Mouse (Mus musculus) common myeloid progenitor, adult 5-6 weeks (primary cell): ENCODE measurements at regions not wholly inside any gene's neighbourhood (a gene's known extent, or its start where the extent isn't known, plus 50 kb on each side); places are given as distances from the start of the nearest gene placed in this dataset.

Experiments
- ATAC-seq: replicated peaks from 2 replicates; pipeline ENCODE4 v1.8.0; 2016; ENCODE audit warnings: low read depth, mild to moderate bottlenecking, moderate TSS enrichment, inconsistent platforms; ENCODE audit not compliant: poor library complexity, severe bottlenecking

DNA sequence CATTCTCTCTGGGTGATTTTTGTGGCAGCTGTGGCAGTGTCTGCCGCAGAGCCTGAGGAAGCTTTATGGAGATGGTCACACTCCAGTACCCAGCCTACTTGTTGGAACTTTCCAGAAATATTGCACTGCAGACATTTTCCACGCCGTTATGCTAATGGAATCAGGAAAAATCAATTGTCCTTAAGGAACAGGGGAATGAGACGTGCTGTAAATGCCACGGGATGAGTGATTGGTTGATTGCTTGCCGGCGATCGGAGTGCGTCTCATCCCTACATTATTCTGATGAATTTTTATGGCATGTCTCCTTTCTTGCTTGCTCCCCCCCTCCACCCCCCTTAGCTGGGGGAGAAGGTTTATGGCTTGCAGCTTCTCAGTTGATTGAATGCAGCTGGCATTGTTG lies 142.9 kb downstream of the Dmrta2 start:
- ATAC-seq, result no peak

DNA sequence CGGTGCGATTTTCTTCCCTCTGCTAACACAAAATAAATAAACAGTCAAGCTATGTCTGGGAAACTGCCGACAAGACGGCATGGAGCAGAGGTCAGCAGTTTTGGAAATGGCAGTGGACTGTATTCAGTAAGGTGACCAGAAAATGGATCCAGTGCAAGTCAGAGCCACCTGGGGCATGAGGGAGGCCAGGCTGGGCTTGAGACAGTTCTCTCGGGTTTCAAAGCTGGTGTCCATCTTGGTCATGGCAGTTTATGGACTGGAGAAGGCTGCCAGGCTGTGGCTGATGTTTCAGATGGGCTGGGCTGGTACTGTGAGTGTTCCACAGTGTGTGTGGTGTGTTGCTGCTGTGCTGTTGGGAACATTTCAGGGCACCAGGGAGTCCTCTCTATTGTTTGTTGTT lies 143.6 kb downstream of the Dmrta2 start:
- ATAC-seq, result no peak

DNA sequence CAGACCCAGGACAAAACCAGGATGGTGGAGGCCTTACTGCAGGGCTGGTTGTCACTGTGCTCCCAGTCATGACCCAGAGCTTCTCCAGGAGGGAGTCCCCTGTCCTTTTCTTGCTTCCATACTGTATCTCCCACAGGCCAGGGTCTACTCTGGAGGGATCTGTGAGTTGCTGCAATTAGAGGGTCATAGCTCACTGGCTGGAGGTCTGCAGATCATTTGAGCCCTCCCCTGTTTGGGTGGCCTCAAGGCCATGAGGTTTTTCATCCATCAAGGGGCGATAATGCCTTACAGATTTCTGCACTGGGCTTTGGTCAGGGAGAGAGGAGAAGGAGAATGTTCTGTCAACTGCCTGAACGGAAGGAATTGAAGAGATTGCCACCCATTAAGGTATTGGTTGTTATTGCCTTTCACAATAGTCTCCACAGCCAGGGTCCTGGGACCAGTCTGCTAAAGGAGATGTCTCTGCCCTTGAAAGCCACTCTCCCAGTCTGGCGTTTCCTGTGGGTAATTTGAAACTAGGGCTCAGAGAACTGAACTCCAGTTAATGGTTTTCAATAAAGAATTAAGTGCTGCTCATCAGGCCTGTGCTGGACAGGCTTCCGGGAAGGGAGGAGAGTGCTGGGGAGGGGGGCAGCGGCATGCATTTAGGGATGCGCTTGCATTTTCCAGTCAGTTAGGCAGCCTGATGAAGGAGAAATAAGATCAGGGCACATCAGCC lies 147.4 kb downstream of the Dmrta2 start:
- ATAC-seq, result no peak

DNA sequence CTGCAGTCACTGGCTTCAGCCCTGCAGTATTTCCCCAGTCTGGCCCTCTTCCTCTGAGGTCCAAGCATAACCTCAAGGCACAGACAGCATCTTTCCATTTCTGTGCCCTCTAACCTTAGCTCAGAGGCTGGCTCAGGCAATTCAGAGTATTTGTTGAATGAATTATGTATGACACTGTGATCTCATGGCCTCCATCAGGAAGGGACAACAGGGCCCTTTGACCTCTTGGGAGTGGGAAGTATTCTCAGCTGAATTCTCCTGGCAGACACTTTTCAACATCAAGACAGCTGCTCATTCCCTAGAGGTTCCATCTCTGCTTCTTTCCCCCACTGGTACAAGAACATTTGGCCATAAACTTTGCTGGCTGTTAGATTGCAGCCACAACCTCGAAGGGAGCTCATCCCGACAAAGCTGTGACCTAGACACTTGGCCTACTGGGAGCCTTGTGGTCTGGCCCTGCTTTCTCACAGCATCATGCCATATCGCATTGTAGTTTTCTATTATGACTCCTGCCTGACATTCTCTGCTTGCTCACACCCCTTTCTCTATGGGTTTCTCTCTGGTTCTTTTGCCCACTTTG lies 150.2 kb downstream of the Dmrta2 start:
- ATAC-seq, result no peak

DNA sequence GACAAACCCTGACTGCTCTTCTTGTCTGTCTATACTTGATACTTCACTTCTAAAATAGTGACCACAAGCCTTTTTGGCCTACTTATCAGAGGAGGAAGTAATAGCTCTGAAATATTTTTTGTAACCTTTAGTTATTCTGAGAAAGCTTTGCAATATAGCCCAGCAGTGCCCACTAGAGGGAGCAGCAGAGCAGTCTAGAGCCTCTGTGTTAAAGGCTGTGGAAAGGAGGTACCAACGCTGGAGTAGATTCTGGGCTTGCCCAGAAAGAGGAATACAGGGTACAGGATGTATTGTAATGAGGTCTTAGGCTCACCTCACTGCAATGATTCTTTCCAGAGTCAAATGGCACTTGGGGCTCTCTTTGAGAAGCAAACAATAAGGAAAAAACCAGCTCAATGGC lies 151.1 kb downstream of the Dmrta2 start:
- peak; percentile 79 for ATAC-seq

DNA sequence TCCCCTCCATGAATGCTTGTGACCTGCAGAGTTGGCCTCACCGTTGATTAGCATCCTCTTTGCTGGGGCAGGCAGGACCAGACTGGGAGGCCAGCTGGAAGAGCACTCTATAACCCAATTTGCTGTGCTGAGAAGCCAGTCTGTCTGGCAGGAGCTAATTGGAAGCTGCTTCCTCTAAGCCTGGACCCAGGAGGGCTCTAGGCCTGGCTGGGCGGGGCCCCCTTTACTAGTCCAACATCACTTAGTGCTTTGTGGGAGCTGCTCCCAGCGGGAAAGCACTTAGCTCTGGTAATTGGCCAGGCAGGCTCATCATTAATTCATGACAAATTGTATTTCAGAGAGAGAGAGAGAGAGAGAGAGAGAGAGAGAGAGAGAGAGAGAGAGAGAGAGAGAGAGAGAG lies 151.7 kb downstream of the Dmrta2 start:
- no peak for ATAC-seq

DNA sequence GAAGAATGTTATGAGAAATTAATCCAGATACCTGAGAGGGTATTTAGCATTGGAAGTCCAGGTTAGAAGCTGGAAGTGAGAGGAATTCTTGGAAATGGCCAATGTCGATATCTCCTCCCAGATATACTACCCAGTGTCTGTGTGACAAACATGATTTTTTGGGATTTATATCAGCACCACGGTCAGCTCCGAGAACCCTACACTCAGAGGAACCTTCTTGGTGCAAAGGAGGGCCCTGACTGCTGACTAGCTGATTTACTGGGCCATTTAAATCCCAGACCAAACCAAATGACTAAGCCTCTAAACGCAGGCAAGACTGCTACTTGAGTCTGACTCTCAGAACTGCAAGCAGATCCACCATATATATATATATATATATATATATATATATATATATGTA lies 154.2 kb downstream of the Dmrta2 start:
- ATAC-seq, result no peak

DNA sequence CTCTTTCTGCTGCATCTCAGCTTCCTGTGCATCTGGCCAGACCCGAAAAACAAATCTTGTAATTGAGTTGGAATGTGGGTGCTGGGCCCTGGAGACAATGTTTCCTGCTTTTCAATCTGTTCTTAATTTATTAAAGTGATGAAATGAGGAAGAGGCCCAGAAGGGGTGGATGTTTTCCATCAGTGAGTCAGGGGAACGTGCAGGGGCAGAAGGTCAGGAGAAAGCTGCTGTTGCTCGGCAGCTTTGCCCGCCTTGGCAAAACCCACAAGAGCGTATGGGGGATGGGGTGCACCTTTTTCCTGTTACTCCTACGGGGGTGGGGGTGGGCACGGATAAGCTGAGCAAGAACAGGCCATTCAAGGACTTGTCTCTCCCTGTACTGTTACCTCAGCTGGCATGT lies 156.2 kb downstream of the Dmrta2 start:
- ATAC-seq, result no peak

DNA sequence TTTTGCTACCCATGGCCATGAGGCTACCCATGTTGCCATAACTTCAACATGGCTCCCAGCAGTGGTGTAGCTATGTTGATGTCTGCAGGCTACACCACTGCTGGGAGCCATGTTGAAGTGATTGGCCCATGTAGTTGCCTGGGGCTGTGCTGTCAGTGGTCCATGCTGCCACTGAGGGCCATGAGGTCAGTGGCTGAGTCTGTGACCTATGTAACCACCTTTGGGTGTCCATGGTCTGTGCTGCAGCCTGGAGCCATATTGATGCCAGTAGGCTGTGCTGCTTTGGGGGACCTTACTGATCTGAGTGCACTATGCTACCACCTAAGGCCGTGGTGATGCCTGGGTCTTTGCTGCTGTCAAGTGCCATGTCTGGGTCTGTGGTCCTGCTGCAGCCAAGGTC lies 167.4 kb downstream of the Dmrta2 start:
- no peak for ATAC-seq

DNA sequence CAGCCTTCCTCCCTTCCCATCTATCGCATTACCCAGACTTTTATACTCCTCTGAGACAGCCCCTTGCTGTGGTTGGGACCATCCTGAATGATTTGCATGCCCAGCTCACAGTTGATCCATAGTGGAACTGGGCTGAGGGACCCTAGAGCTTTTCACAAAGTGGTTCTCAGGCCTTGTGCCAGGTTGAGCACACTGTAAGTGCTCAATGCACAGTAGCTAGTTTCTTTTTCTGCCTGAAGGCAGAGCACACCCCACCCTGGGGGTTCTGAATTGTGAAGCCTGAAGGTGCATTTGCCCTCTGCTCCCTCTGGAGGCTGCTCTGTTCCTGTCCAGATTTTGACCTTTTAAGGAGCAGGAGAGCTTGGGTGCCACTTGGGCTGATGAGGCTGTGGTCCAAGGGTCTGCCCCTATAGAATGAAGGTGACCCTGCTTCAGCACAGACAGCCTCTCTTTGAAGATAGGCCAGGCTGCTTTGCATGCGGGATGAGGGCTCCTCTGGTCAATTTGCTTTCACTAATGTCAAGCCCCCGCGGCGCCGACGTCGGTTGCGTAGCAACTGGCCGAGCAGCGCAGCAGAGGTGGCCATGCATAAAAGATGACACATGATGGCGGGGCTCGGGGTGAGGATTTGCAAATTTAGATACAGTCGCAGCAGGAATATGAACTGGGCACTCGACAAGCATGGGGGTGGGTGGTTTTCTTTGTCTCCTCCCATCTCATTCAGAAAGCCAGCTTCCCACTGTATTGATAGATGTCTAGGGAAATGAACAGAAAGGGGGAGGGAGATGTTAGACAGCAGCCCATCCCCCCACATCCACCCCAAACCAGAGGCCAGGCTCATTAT lies 174.5 kb downstream of the Dmrta2 start:
- ATAC-seq, result no peak
